Mouse (Mus musculus) neutrophil, adult 5-6 weeks (primary cell): ENCODE data around the gene Dgkg. TPM values are rescaled to one million over a fixed set of nuclear protein-coding genes. Genes with fewer than 3 reads are reported as not detected.

Experiments
- ATAC-seq: fragments of 151-379, 151-347 bp; 2 replicates; pipeline ENCODE4 v1.8.0; 2017; ENCODE audit warnings: mild to moderate bottlenecking, moderate TSS enrichment; ENCODE audit not compliant: insufficient number of reproducible peaks, poor library complexity, low FRiP score, severe bottlenecking; ENCODE audit errors: extremely low read depth
- total RNA-seq: library from RNA; stranded (forward); fragments of 200-1000 nt; gene quantifications from 2 replicates; pipeline ENCODE4 v1.2.3, GENCODE M21; 2017

The Dgkg gene
- total RNA-seq, 1 experiment from 2014 or later = 15.5 TPM

GRCm38 (mm10) chr16:22613186-22614073 is 43.6 kb downstream of the Dgkg start:
- no peak for ATAC-seq

- no peak for ATAC-seq
These were observed 49.0 kb downstream of the Dgkg start for GRCm38 (mm10) chr16:22608046-22608445.

- ATAC-seq = no peak
These were observed 50.0 kb downstream of the Dgkg start for GRCm38 (mm10) chr16:22606989-22607388.

- no peak for ATAC-seq
These were observed 54.6 kb downstream of the Dgkg start for GRCm38 (mm10) chr16:22602399-22602798.

GRCm38 (mm10) chr16:22601756-22602155 is 55.3 kb downstream of the Dgkg start:
- no peak for ATAC-seq

- ATAC-seq = peak; percentile 50; the same call in 1 of the 2 replicates
These were observed 56.8 kb downstream of the Dgkg start for GRCm38 (mm10) chr16:22600108-22600699.

- no peak for ATAC-seq
These were observed 58.3 kb downstream of the Dgkg start for GRCm38 (mm10) chr16:22598741-22599140.

GRCm38 (mm10) chr16:22596394-22596793 is 60.6 kb downstream of the Dgkg start:
- no peak for ATAC-seq

- no peak for ATAC-seq
These were observed 63.1 kb downstream of the Dgkg start for GRCm38 (mm10) chr16:22593907-22594306.

GRCm38 (mm10) chr16:22589619-22590018 is 67.4 kb downstream of the Dgkg start:
- peak; percentile 48 for ATAC-seq

- ATAC-seq = no peak
These were observed 70.7 kb downstream of the Dgkg start for GRCm38 (mm10) chr16:22586151-22586836.

- no peak for ATAC-seq
These were observed 71.5 kb downstream of the Dgkg start for GRCm38 (mm10) chr16:22585523-22585922.

- ATAC-seq = no peak
These were observed 73.6 kb downstream of the Dgkg start for GRCm38 (mm10) chr16:22583401-22583800.

- no peak for ATAC-seq
These were observed 74.7 kb downstream of the Dgkg start for GRCm38 (mm10) chr16:22582173-22582929.

GRCm38 (mm10) chr16:22580103-22580502 is 76.9 kb downstream of the Dgkg start:
- no peak for ATAC-seq

GRCm38 (mm10) chr16:22578883-22579282 is 78.1 kb downstream of the Dgkg start:
- ATAC-seq = no peak

- ATAC-seq = no peak
These were observed 79.4 kb downstream of the Dgkg start for GRCm38 (mm10) chr16:22577656-22578055.

- ATAC-seq = no peak
These were observed 82.9 kb downstream of the Dgkg start for GRCm38 (mm10) chr16:22574164-22574563.
